ENCODE assay signal across 26 mouse cellular contexts in genomic region chrX:78563451-78563850, GRCm38 (mm10).
"Had no signal": no experiment of that assay in that cellular context is flagged by ENCODE, and none has a peak within 500 bp of the region (broad histone marks: within the 10 kb centered on the region; RNA-seq: fewer than 3 reads in every experiment).

No protein-coding gene starts in this region.

- H3K9ac ChIP-seq: heart, embryonic 12.5 days; hindbrain, embryonic 12.5 days; hindbrain, embryonic 15.5 days; kidney, embryonic 15.5 days; limb, embryonic 13.5 days; limb, embryonic 15.5 days; liver, embryonic 12.5 days; liver, embryonic 14.5 days had no signal

- H3K36me3 ChIP-seq: heart, embryonic 10.5 days; heart, embryonic 12.5 days; hindbrain, embryonic 10.5 days; hindbrain, embryonic 12.5 days; hindbrain, embryonic 15.5 days; kidney, embryonic 15.5 days; limb, embryonic 13.5 days; limb, embryonic 15.5 days; liver, embryonic 12.5 days had no signal

- H3K4me2 ChIP-seq: heart, embryonic 12.5 days; hindbrain, embryonic 12.5 days; hindbrain, embryonic 15.5 days; kidney, embryonic 15.5 days; limb, embryonic 13.5 days; limb, embryonic 15.5 days; liver, embryonic 12.5 days had no signal

- H3K4me1 ChIP-seq: heart, embryonic 10.5 days; heart, embryonic 12.5 days; hindbrain, embryonic 10.5 days; hindbrain, embryonic 12.5 days; hindbrain, embryonic 15.5 days; kidney, embryonic 15.5 days; limb, embryonic 13.5 days; limb, embryonic 15.5 days; liver, embryonic 12.5 days had no signal

- ATAC-seq: hindbrain, postnatal 0 days; intestine, embryonic 16.5 days; liver, embryonic 12.5 days had no signal

- H3K27me3 ChIP-seq: heart, embryonic 12.5 days; hindbrain, embryonic 12.5 days; hindbrain, embryonic 15.5 days; kidney, embryonic 15.5 days; limb, embryonic 13.5 days; limb, embryonic 15.5 days; liver, embryonic 12.5 days had no signal

- H3K9me3 ChIP-seq: heart, embryonic 10.5 days; heart, embryonic 12.5 days; hindbrain, embryonic 10.5 days; hindbrain, embryonic 12.5 days; hindbrain, embryonic 15.5 days; kidney, embryonic 15.5 days; limb, embryonic 13.5 days; limb, embryonic 15.5 days; liver, embryonic 12.5 days had no signal

- DNase-seq: gastrocnemius, postnatal 10 days; gastrocnemius, postnatal 25 days; heart, adult 18-20 months; heart, postnatal 10 days; heart, postnatal 4 days; kidney, adult 11 months; kidney, adult 2 months; kidney, adult 9 months; kidney, postnatal 14 days; kidney, postnatal 36 days; layer of hippocampus, adult 9-11 months; left cerebral cortex, postnatal 4 days had no signal

- H3K4me3 ChIP-seq: heart, embryonic 10.5 days; heart, embryonic 12.5 days; hindbrain, embryonic 10.5 days; hindbrain, embryonic 12.5 days; hindbrain, embryonic 15.5 days; kidney, embryonic 15.5 days; left cerebral cortex, adult 2 months; limb, embryonic 13.5 days; limb, embryonic 15.5 days; liver, embryonic 12.5 days had no signal

- H3K27ac ChIP-seq: heart, embryonic 10.5 days; hindbrain, embryonic 10.5 days; hindbrain, embryonic 12.5 days; hindbrain, embryonic 15.5 days; hindbrain, postnatal 0 days; kidney, embryonic 15.5 days; kidney, postnatal 0 days; left cerebral cortex, adult 2 months; limb, embryonic 13.5 days; limb, embryonic 15.5 days; liver, embryonic 12.5 days; liver, embryonic 14.5 days had no signal
